Mouse (Mus musculus) adrenal gland, adult 8-10 months (tissue): Measurements from ENCODE around the gene Tmem37. TPM values are rescaled to one million over a fixed set of nuclear protein-coding genes. Genes with fewer than 3 reads are reported as not detected.

Source experiments
- DNase-seq: peaks from one replicate; pipeline ENCODE4 v3.0.0; 2022
- total RNA-seq, 4 experiments: library from RNA; stranded (reverse); gene quantifications; 2 replicates each; pipeline ENCODE4 v1.2.4; 2022

The Tmem37 gene
- total RNA-seq, 4 experiments from 2014 or later = 8.7 to 21.2 (median 14.5) TPM

- DNase-seq = peak; percentile 74
Observed at GRCm38 (mm10) chr1:120093482-120094134, 19.7 kb upstream of the Tmem37 start.

- DNase-seq = no peak
Observed at GRCm38 (mm10) chr1:120090880-120091570, 17.2 kb upstream of the Tmem37 start.

GRCm38 (mm10) chr1:120089180-120089579 is 15.3 kb upstream of the Tmem37 start:
- no peak for DNase-seq

GRCm38 (mm10) chr1:120086644-120087043 is 12.8 kb upstream of the Tmem37 start:
- no peak for DNase-seq

- DNase-seq = no peak
Observed at GRCm38 (mm10) chr1:120085696-120086095, 11.8 kb upstream of the Tmem37 start.

GRCm38 (mm10) chr1:120083921-120084517 is 10.1 kb upstream of the Tmem37 start:
- no peak for DNase-seq

GRCm38 (mm10) chr1:120082957-120083585 is 9.2 kb upstream of the Tmem37 start:
- DNase-seq = no peak

- DNase-seq = no peak
Observed at GRCm38 (mm10) chr1:120080632-120081031, 6.8 kb upstream of the Tmem37 start.

GRCm38 (mm10) chr1:120077746-120078410 is 4.0 kb upstream of the Tmem37 start:
- no peak for DNase-seq

GRCm38 (mm10) chr1:120075507-120075906 is 1.6 kb upstream of the Tmem37 start:
- DNase-seq = no peak

GRCm38 (mm10) chr1:120074931-120075330 is 1.1 kb upstream of the Tmem37 start:
- DNase-seq = no peak

- DNase-seq = no peak
Observed at GRCm38 (mm10) chr1:120074307-120074702, 431 bp upstream of the Tmem37 start.

- no peak for DNase-seq
Observed at GRCm38 (mm10) chr1:120072900-120073299, 974 bp downstream of the Tmem37 start.

- no peak for DNase-seq
Observed at GRCm38 (mm10) chr1:120071133-120071532, 2.7 kb downstream of the Tmem37 start.

- no peak for DNase-seq
Observed at GRCm38 (mm10) chr1:120070168-120070567, 3.7 kb downstream of the Tmem37 start.

- DNase-seq = no peak
Observed at GRCm38 (mm10) chr1:120069120-120069519, 4.8 kb downstream of the Tmem37 start.

- DNase-seq = no peak
Observed at GRCm38 (mm10) chr1:120066625-120067024, 7.2 kb downstream of the Tmem37 start.

- DNase-seq = no peak
Observed at GRCm38 (mm10) chr1:120066159-120066558, 7.7 kb downstream of the Tmem37 start.

GRCm38 (mm10) chr1:120064036-120064682 is 9.7 kb downstream of the Tmem37 start:
- no peak for DNase-seq

- no peak for DNase-seq
Observed at GRCm38 (mm10) chr1:120062231-120062630, 11.6 kb downstream of the Tmem37 start.

- no peak for DNase-seq
Observed at GRCm38 (mm10) chr1:120060687-120061086, 13.2 kb downstream of the Tmem37 start.
